Comparison of ENCODE assay signal across 21 mouse cellular contexts in genomic region chr8:122584981-122585380, GRCm38 (mm10). TPM values are rescaled to one million over a fixed set of nuclear protein-coding genes. Genes with fewer than 3 reads are reported as not detected.
DNase-seq lines count a peak whose midpoint lies in the region; ATAC-seq and TF ChIP-seq lines count a peak whose summit lies in the region.
"Had no signal": no experiment of that assay in that cellular context is flagged by ENCODE, and none has a peak within 500 bp of the region (broad histone marks: within the 10 kb centered on the region; RNA-seq: fewer than 3 reads in every experiment).

No protein-coding gene starts in this region.

- H3K9ac ChIP-seq in intestine, embryonic 15.5 days, result no peak overlapping the region
- H3K9ac ChIP-seq: embryonic facial prominence, embryonic 15.5 days; hindbrain, embryonic 15.5 days; limb, embryonic 12.5 days; liver, postnatal 0 days; neural tube, embryonic 13.5 days had no signal

- peak overlapping the region; percentile 41; the same call in 1 of the 2 replicates for H3K4me2 ChIP-seq in intestine, embryonic 15.5 days (replicated peaks)
- H3K4me2 ChIP-seq: embryonic facial prominence, embryonic 15.5 days; hindbrain, embryonic 15.5 days; limb, embryonic 12.5 days; neural tube, embryonic 13.5 days had no signal

- no peak for DNase-seq in spleen, adult 18-20 months
- DNase-seq in layer of hippocampus, adult 11-12 months (ENCODE audit: low spot score), result no peak
- no peak for DNase-seq in forebrain, embryonic 10.5 days (ENCODE audit: extremely low spot score, low spot score)
- DNase-seq: B cell, adult 2 months; cerebellum, adult 9-10 months; gastrocnemius, postnatal 14 days; heart, adult 2 months; heart, postnatal 36 days; layer of hippocampus, postnatal 36 days; liver, postnatal 0 days; lung, postnatal 10 days; midbrain, embryonic 14.5 days had no signal

- H3K4me1 ChIP-seq in megakaryocyte, embryonic 14.5 days, result peaks cover 54% of the 10 kb centered on the region
- peaks cover 34% of the 10 kb centered on the region for H3K4me1 ChIP-seq in intestine, embryonic 15.5 days (replicated peaks)
- peaks cover 41% of the 10 kb centered on the region for H3K4me1 ChIP-seq in small intestine, adult 2 months (ENCODE audit: control insufficient read depth, insufficient read depth, insufficient read length, low read length)
- H3K4me1 ChIP-seq in forebrain, embryonic 10.5 days, result peaks cover 35% of the 10 kb centered on the region

- WGBS in intestine, embryonic 15.5 days, result 80% methylated on average over 9 of the region's 9 CpGs
- 43% methylated on average over 9 of the region's 9 CpGs for WGBS in small intestine, adult 2 months
- 89% methylated on average over 9 of the region's 9 CpGs for WGBS in forebrain, embryonic 10.5 days

- peak overlapping the region; percentile 83 for H3K4me3 ChIP-seq in megakaryocyte, embryonic 14.5 days (replicated peaks)
- no peak overlapping the region for H3K4me3 ChIP-seq in intestine, embryonic 15.5 days (replicated peaks)
- H3K4me3 ChIP-seq in small intestine, adult 2 months (ENCODE audit: low read depth, low read length), result peak overlapping the region; percentile 12; the same call in 1 of the 2 replicates
- H3K4me3 ChIP-seq in forebrain, embryonic 10.5 days, result no peak overlapping the region
- H3K4me3 ChIP-seq: embryonic facial prominence, embryonic 15.5 days; heart, adult 2 months; hindbrain, embryonic 15.5 days; limb, embryonic 12.5 days; neural tube, embryonic 13.5 days had no signal

- TF ChIP-seq POLR2A in small intestine, adult 2 months (IDR thresholded peaks at IDR 0.05; ENCODE audit: low read depth, low read length), result no peak

- H3K27ac ChIP-seq in intestine, embryonic 15.5 days, result peak overlapping the region; percentile 91
- peak overlapping the region; percentile 95 for H3K27ac ChIP-seq in small intestine, adult 2 months (ENCODE audit: insufficient read depth, low read depth, low read length)
- no peak overlapping the region for H3K27ac ChIP-seq in forebrain, embryonic 10.5 days
- H3K27ac ChIP-seq: embryonic facial prominence, embryonic 15.5 days; heart, adult 2 months; hindbrain, embryonic 15.5 days; neural tube, embryonic 13.5 days had no signal

- H3K36me3 ChIP-seq in megakaryocyte, embryonic 14.5 days (replicated peaks; ENCODE audit: low read length), result peaks cover 57% of the 10 kb centered on the region
- no peaks in the 10 kb centered on the region for H3K36me3 ChIP-seq in intestine, embryonic 15.5 days
- no peaks in the 10 kb centered on the region for H3K36me3 ChIP-seq in small intestine, adult 2 months (ENCODE audit: control insufficient read depth, insufficient read depth, low read length)
- no peaks in the 10 kb centered on the region for H3K36me3 ChIP-seq in forebrain, embryonic 10.5 days (replicated peaks)
- H3K36me3 ChIP-seq: embryonic facial prominence, embryonic 15.5 days; hindbrain, embryonic 15.5 days; limb, embryonic 12.5 days; neural tube, embryonic 13.5 days had no signal

- H3K27me3 ChIP-seq in megakaryocyte, embryonic 14.5 days (replicated peaks), result peaks cover 13% of the 10 kb centered on the region
- H3K27me3 ChIP-seq in intestine, embryonic 15.5 days (replicated peaks), result no peaks in the 10 kb centered on the region
- H3K27me3 ChIP-seq in small intestine, adult 2 months (ENCODE audit: control insufficient read depth, insufficient read depth, low read length), result no peaks in the 10 kb centered on the region
- no peaks in the 10 kb centered on the region for H3K27me3 ChIP-seq in forebrain, embryonic 10.5 days (ENCODE audit: poor library complexity, severe bottlenecking)
- H3K27me3 ChIP-seq: embryonic facial prominence, embryonic 15.5 days; hindbrain, embryonic 15.5 days; limb, embryonic 12.5 days; neural tube, embryonic 13.5 days had no signal

- no peak for ATAC-seq in megakaryocyte, adult 5-6 weeks (ENCODE audit: poor library complexity, severe bottlenecking)
- 0 out of 2 replicates have a peak, but pooled peaks have one; percentile 2 for ATAC-seq in intestine, embryonic 15.5 days
- ATAC-seq: forebrain, embryonic 16.5 days had no signal

- TF ChIP-seq CTCF in small intestine, adult 2 months (IDR thresholded peaks at IDR 0.05; ENCODE audit: extremely low read depth, insufficient read length, insufficient replicate concordance, low read depth, low read length), result no peak

- H3K9me3 ChIP-seq in megakaryocyte, embryonic 14.5 days, result no peaks in the 10 kb centered on the region
- H3K9me3 ChIP-seq in intestine, embryonic 15.5 days, result no peaks in the 10 kb centered on the region
- no peaks in the 10 kb centered on the region for H3K9me3 ChIP-seq in forebrain, embryonic 10.5 days
- H3K9me3 ChIP-seq: embryonic facial prominence, embryonic 15.5 days; hindbrain, embryonic 15.5 days; limb, embryonic 12.5 days; neural tube, embryonic 13.5 days had no signal

RNA-seq across cellular contexts. Expression of gene Aprt, which starts 8.3 kb away (rescaled TPM):
- 257 and 338 TPM in 2 replicates for polyA plus RNA-seq in megakaryocyte, embryonic 14.5 days (2012; ENCODE audit: insufficient read depth, low replicate concordance)
- total RNA-seq in megakaryocyte, adult 5-6 weeks (2015), result 272 and 308 TPM in 2 replicates
- total RNA-seq in megakaryocyte, adult 5-6 weeks (2017), result 132 and 149 TPM in 2 replicates
- polyA plus RNA-seq in intestine, embryonic 15.5 days (2015; fragmentation: Nextera tagmentation; extraction: Ambion mirVana), result 545 and 612 TPM in 2 replicates
- polyA plus RNA-seq in small intestine, adult 2 months (2012; rRNA removed), result 327 and 537 TPM in 2 replicates
- 313 and 321 TPM in 2 replicates for polyA plus RNA-seq in forebrain, embryonic 10.5 days (2016; fragmentation: Nextera tagmentation; extraction: Ambion mirVana)

RNA-seq across cellular contexts. Expression of gene Cdt1, which starts 17.2 kb away (rescaled TPM):
- polyA plus RNA-seq in megakaryocyte, embryonic 14.5 days (2012; ENCODE audit: insufficient read depth, low replicate concordance), result 68.9 and 81.7 TPM in 2 replicates
- total RNA-seq in megakaryocyte, adult 5-6 weeks (2015), result 41.7 and 41.9 TPM in 2 replicates
- total RNA-seq in megakaryocyte, adult 5-6 weeks (2017), result 28.4 and 34.1 TPM in 2 replicates
- polyA plus RNA-seq in intestine, embryonic 15.5 days (2015; fragmentation: Nextera tagmentation; extraction: Ambion mirVana), result 40.3 and 41.8 TPM in 2 replicates
- polyA plus RNA-seq in small intestine, adult 2 months (2012; rRNA removed), result 26.8 and 64.8 TPM in 2 replicates
- polyA plus RNA-seq in forebrain, embryonic 10.5 days (2016; fragmentation: Nextera tagmentation; extraction: Ambion mirVana), result 73.2 and 79.8 TPM in 2 replicates

RNA-seq across cellular contexts. Expression of gene Galns, which starts 26.3 kb away (rescaled TPM):
- polyA plus RNA-seq in megakaryocyte, embryonic 14.5 days (2012; ENCODE audit: insufficient read depth, low replicate concordance), result 12.6 and 15.3 TPM in 2 replicates
- total RNA-seq in megakaryocyte, adult 5-6 weeks (2015), result 52.6 and 53.0 TPM in 2 replicates
- total RNA-seq in megakaryocyte, adult 5-6 weeks (2017), result 57.5 and 63.1 TPM in 2 replicates
- polyA plus RNA-seq in intestine, embryonic 15.5 days (2015; fragmentation: Nextera tagmentation; extraction: Ambion mirVana), result 17.1 and 18.8 TPM in 2 replicates
- 9.7 and 20.4 TPM in 2 replicates for polyA plus RNA-seq in small intestine, adult 2 months (2012; rRNA removed)
- polyA plus RNA-seq in forebrain, embryonic 10.5 days (2016; fragmentation: Nextera tagmentation; extraction: Ambion mirVana), result 4.6 and 5.5 TPM in 2 replicates

RNA-seq across cellular contexts. Expression of gene Trappc2l, which starts 26.5 kb away (rescaled TPM):
- polyA plus RNA-seq in megakaryocyte, embryonic 14.5 days (2012; ENCODE audit: insufficient read depth, low replicate concordance), result 2.2 TPM in 1 of 2 replicates, not detected in the other
- total RNA-seq in megakaryocyte, adult 5-6 weeks (2015), result 85.8 and 88.2 TPM in 2 replicates
- 33.0 and 37.6 TPM in 2 replicates for total RNA-seq in megakaryocyte, adult 5-6 weeks (2017)
- polyA plus RNA-seq in intestine, embryonic 15.5 days (2015; fragmentation: Nextera tagmentation; extraction: Ambion mirVana), result 58.0 and 76.0 TPM in 2 replicates
- polyA plus RNA-seq in small intestine, adult 2 months (2012; rRNA removed), result 59.9 and 161 TPM in 2 replicates
- 41.0 and 44.1 TPM in 2 replicates for polyA plus RNA-seq in forebrain, embryonic 10.5 days (2016; fragmentation: Nextera tagmentation; extraction: Ambion mirVana)

RNA-seq across cellular contexts. Expression of gene Piezo1, which starts 33.9 kb away (rescaled TPM):
- polyA plus RNA-seq in megakaryocyte, embryonic 14.5 days (2012; ENCODE audit: insufficient read depth, low replicate concordance), result 25.0 and 60.9 TPM in 2 replicates
- 27.4 and 34.6 TPM in 2 replicates for total RNA-seq in megakaryocyte, adult 5-6 weeks (2015)
- 30.0 and 35.9 TPM in 2 replicates for total RNA-seq in megakaryocyte, adult 5-6 weeks (2017)
- polyA plus RNA-seq in intestine, embryonic 15.5 days (2015; fragmentation: Nextera tagmentation; extraction: Ambion mirVana), result 10.8 and 12.2 TPM in 2 replicates
- 29.5 and 36.4 TPM in 2 replicates for polyA plus RNA-seq in small intestine, adult 2 months (2012; rRNA removed)
- polyA plus RNA-seq in forebrain, embryonic 10.5 days (2016; fragmentation: Nextera tagmentation; extraction: Ambion mirVana), result 6.1 and 8.8 TPM in 2 replicates

Comparison
In these comparisons a context has a peak if more than half of its experiments do, and no peak if none do; other contexts are left out.
1. H3K4me3 ChIP-seq: peak in megakaryocyte, embryonic 14.5 days (single experiment) and small intestine, adult 2 months (single experiment); none in intestine, embryonic 15.5 days (single experiment) and forebrain, embryonic 10.5 days (single experiment).